Mouse (Mus musculus) gastrocnemius, postnatal 14 days (tissue): ENCODE data around the gene Hmg20b. TPM values are rescaled to one million over a fixed set of nuclear protein-coding genes. Genes with fewer than 3 reads are reported as not detected.

Source experiments
- DNase-seq: peaks from one replicate; pipeline ENCODE4 v3.0.0; 2021; ENCODE audit warnings: mixed read lengths
- intact Hi-C: fragments of 180-260 bp; cut with DNase I; formaldehyde crosslinking; loops from one replicate; pipeline ENCODE4 v1.15.1; 2025; ENCODE audit warnings: low total_unique reads
- long read RNA-seq, 2 experiments: library from polyadenylated mRNA; stranded (forward); transcript quantifications; one replicate each; pipeline ENCODE4 v2.0.0; 2021
- total RNA-seq, 2 experiments: library from RNA; stranded (reverse); gene quantifications; 2 replicates each; pipeline ENCODE4 v1.2.3; 2021

The Hmg20b gene
- total RNA-seq = 10 to 100 TPM; 24.3 to 25.8 TPM
- long read RNA-seq, experiment 1, transcript Hmg20b-202 (10 exons, 1,463 nt) = minor isoform, 5 of 25 reads
- long read RNA-seq, experiment 1, transcript Hmg20b-201 (9 exons, 1,621 nt) = major isoform, 7 of 25 reads
- long read RNA-seq, experiment 1, partial matches to known transcripts = 4 of 25 reads
- long read RNA-seq, experiment 1, other reads (novel, unspliced or antisense) = 5 of 25 reads
- long read RNA-seq, experiment 2, transcript Hmg20b-202 (10 exons, 1,463 nt) = minor isoform, 8 of 37 reads
- long read RNA-seq, experiment 2, transcript Hmg20b-201 (9 exons, 1,621 nt) = major isoform, 16 of 37 reads
- long read RNA-seq, experiment 2, partial matches to known transcripts = 3 of 37 reads
- long read RNA-seq, experiment 2, other reads (novel, unspliced or antisense) = 7 of 37 reads

DNA sequence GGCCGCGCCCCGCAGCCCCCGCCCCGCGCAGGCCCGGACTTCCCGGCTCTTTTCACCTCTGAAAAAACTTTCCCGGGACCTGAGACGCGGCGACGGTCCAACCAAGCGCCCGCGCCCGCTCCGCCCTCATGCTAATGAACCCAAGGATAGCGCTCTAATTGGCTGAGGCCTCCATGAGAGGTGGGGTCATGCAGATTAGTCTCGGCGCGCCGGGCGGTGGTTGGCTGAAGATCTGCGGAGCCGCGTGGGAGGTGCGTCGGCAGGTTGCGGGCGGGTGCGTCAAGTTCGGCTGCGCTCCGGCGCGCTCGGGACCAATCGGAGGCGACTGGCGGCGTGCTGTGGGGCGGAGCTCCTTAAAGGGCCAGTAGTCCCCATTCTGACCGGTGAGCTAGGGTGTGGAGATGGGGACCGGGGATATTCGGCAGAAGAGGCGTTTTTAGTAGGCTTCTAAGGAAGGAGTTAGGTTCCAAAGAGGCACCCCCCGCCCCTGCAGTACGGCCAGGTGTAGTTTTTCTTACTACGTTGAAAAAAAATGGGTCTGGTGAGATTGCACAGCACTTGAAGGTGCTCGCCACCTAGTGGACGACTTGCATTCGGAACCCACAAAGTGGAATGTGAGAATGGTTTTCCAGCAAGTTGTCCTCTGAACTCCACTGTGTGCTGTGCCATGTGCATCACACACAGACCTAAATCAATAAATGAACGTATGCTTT is at the start of gene Hmg20b:
TSS of gene Hmg20b (minus strand) at position 130 of the 713 bp plus-strand sequence.
- DNase-seq = peak; percentile 100
- intact Hi-C loops = loop anchor here (5.0 kb wide), 1 partner anchor 63 kb away; no protein-coding TSS in a partner anchor

DNA sequence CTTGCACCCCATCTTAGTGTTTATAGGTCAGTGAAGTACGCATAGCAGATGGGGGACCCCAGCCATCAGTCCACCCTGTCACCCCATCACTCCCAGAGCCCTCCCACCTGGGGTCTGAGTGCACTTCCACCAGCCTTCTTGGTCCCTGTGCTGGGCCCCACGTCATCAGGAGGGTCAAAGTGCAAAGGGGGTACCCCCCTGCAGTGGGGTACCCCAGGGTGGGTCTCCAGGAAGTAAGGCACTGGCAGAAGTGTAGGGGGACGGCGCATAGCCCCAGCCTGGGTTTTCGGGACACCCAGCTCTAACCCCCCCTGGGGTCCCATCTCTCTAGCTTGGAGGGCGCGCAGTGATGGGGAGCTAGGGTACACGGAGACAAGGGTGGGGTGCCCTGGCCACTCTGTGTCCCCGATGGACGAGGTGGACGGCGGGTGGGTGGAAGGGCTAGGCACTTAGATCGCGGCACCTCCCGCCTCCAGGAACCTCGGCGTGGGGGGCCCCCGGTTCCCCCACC is 49.6 kb upstream of the Hmg20b start:
- intact Hi-C loops = no loop called here
- DNase-seq = no peak

DNA sequence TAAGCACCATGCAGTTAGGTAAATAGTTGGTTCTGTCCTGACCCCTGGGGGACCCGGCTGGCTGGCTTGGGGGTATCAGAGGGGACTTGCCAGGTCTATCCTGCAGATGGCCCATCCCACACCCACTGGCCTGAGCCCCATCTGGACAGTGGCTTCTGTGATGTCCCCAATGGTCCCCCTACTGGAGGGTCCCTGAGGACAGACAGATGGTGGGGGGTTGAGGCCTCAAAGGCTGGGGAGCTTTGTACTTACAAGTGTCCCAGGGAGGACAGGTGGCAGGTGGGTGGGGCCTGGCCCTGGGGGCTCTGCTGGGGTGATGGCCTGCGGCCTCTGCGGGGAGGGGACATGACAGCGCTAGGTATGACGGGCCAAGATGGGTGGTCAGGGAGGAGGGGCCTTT is 49.0 kb upstream of the Hmg20b start:
- intact Hi-C loops = no loop called here
- no peak for DNase-seq

DNA sequence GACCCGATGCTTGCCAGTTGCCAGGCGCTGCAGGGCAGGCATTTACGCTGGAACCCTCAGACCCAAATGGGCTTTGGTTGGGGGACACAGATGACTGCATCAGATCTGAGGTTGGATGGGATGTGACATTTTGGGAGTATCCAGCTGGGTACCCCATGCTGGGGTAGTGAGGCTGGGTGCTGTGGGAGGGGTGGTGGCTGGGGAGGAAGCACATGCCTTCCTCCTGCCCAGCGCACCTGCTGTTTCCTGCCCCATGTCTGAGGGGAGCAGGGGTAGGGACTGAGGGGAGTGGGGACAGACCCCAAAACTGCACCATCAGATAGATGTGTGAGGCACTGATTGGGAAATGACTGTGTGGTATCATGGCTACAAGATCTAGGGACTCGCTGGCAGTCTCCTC is 46.5 kb upstream of the Hmg20b start:
- intact Hi-C loops = no loop called here
- no peak for DNase-seq

DNA sequence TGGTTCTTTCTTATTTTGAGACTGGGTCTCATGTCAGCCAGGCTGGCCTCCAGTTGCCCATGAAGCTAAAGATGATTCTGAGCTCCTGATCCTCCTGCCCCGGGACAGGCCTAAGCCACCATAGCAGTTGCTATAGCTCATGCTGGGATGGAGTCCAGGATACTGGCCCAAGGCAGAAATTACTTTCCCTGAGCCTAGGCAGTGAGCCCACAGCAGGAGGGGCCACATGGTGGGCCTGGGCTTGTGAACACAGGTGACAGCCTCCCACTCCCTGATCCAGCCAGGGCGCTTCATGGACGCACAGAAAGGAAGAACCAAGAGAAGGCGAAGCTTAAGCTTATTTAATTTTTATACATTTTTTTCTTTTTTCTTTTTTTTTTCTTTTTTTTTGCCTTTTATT is 45.6 kb upstream of the Hmg20b start:
- DNase-seq = no peak
- intact Hi-C loops = loop anchor here (2.0 kb wide), 1 partner anchor 47 kb away; no protein-coding TSS in a partner anchor

DNA sequence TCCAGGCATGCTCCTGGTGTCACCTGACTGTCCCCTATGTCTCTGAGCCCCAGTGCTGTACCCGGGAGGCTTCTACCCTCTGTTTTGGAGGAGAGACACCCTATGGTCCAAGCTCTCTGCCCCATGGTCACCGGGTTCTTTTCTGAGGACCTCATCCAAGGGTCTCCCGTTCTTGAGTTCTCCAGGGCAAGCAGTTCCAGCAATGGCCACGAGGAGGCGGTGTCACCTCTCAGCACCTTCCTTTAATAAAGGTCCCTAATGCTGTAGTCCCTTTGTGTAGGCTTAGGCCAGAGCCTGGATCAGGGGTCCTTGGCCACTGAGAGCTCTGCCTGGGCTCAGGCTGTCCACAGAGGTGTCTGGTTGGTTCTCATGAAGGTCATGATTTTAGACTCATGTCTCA is 44.8 kb upstream of the Hmg20b start:
- no peak for DNase-seq
- intact Hi-C loops = loop anchor here (2.0 kb wide), 1 partner anchor 48 kb away; no protein-coding TSS in a partner anchor

DNA sequence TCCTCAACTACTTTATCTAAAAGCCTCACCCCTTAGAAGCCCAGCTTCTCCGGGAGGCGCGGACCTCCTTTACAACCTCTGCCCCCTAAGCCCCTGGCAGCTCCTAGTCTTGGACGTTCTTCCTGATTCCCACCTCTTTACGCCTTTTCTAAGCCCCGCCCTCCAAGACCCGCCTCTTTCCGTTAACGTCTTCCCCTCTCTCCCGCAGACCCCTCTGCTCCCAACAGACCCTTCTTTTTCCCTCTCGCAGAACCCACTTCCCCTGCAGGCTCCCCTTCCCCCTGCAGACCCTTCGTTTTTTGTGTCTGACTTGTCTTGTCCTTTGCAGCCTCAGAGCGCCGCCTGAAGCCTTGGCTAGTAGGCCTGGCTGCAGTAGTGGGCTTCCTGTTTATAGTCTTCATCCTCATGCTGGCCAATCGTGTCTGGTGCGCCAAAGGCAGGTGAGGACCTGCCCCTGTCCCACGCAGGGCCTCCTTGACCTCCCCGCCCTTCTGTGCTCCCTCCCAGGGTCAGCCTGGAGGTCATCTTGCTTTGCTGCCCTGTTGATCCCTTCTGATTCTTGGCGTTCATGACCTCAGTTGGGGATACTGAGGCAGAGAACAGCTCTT is 43.3 kb upstream of the Hmg20b start:
- intact Hi-C loops = loop anchor here (2.0 kb wide), 1 partner anchor 49 kb away; no protein-coding TSS in a partner anchor
- DNase-seq = no peak

DNA sequence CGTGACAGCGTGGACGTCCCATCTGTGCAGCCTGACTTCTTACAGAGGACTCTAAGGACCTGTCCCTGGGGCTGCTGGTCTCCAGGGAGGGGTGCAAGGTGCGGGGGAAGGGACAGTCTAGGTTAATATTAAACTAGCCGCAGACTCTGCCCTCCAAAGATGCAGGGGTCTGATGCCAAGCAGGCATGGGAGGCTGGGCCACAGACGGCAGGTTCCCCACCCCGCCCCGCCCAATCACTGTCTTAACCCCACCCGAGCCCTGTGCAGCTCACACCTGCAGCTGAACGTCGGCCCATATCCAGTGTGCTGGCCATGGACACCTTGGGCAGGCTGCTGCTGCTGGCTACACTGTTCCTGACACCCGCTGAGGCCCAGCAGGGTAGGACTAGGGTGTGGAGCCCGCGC is 42.5 kb upstream of the Hmg20b start, which contains the start of gene Smim24:
TSS of gene Smim24 (plus strand) at position 271 of the 405 bp plus-strand sequence.
- no peak for DNase-seq
- intact Hi-C loops = no loop called here

DNA sequence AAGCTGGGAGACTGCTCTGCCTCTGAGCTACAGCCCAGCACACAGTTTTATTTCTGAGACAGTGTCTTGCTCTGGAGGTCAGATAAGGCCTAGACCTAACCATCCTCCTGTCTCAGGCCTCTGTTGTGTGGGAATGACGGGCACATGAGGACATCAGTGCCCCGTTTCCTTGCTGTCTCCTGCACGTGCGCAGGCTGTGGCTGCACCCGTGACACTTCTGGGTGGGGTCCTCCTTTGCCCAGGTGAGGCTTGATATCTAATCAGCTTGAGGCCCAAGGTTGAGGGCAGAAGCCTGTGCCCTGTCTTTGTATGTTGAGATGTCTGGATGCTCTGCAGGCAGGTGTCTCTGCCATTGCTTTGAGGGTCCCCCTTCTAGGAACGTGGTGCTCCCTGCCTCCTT is 42.0 kb upstream of the Hmg20b start:
- intact Hi-C loops = no loop called here
- no peak for DNase-seq

DNA sequence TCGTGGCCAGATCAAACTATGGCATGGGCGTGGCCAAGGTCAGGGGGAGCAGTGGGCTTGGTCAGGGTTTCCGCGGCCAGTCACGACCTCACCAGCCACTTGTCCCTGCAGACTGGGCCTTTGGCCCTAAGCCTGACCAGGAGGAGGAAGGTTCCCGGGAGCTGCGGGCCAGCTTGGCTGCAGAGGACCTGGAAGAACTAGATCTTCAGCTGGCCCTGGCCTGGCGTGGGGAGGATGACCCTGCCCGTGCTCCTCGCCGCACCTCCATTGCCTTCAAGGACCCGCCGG is 40.3 kb upstream of the Hmg20b start:
- intact Hi-C loops = no loop called here

DNA sequence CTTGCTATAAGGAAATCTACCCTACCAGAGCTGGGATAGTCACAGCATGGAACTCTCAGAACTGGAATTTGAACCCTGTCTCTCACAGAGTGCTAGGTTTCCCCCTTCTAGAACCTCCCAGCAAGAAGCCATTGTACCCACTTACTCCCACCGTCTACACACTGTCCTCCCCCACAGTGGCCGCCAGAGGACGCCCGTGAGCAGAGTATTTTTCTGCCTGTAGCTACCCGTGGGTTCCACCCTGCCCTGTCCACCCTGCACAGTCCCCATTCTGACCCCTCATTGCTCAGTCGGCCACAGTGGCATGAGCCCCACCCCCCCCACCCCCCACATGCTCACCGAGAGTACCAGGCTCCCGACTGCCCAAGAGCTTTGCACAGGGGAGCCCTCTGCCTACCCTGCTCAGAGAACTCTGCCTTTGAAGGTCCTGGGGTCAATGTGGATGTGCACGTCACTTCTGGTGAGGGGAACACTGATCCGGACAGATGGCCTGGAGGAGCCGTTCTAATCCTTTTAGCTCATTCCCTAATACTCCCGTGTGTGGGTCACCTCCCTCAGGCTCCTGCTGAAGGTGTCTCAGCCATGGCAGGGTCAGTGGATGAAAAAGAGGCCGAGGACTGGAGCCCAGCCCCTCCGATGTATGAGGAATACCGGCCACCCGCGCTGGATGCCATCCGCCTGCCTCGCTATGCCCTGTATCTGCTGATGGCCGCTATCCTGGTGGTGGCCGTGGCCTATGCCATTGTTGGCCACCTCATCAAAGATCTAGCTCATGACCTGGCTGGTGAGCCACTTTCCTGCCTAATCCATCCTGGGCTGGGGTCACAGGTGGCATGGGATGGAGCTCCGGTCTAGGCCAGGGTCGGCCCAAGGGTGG is 39.8 kb upstream of the Hmg20b start:
- intact Hi-C loops = loop anchor here (5.0 kb wide), 1 partner anchor 62 kb away; no protein-coding TSS in a partner anchor
- peak; percentile 79 for DNase-seq

More for the DNA sequence above, 40.3 kb upstream of the Hmg20b start:
- no peak for DNase-seq

DNA sequence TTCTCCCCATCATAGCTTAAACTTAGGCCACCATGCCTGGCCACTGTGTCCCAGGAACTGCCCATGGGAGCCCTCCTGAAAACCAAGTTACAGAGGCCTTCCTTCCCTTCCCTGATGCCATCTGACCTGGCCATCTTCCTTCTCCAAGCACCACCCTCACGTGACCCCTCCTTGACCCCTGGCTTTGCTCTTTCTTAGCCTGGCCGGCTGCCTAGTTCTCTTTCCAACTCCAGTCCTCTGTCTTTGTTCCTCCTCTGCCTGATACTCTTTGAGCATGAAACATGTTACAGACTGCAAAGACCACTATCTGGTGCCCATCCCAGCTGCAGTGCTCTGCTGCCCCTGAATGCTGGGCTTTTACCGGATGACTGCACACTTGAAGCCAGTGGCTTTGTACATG is 39.1 kb upstream of the Hmg20b start:
- intact Hi-C loops = loop anchor here (5.0 kb wide), 1 partner anchor 63 kb away; no protein-coding TSS in a partner anchor
- DNase-seq = no peak

DNA sequence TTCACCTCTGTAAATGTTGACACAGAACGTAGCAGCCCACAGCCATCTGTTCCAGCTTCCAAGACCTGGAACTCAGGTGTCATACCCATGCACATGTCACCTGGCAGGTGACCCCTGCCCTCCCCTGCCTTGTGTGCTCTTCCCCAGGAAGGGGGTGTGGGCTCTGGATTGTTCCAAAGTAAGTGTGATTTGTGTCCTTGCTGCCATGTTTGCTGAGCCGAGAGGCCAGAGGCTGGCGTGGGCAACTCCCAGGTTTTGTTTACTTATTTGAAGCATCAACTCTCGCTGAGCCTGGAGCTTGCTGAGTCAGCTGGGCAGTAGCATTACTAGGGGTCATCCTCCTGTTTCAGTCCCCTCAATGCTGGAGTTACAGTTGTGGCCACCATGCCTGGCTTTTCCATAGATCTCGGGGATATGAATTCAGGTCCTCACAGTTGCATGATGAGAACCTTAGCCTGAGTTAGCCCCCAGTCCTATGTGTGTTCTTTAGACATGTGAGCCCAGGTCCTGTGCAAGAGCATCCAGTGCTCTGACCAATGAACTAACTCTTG is 38.3 kb upstream of the Hmg20b start, which contains the start of gene Gm48552:
TSS of gene Gm48552 (plus strand) at position 501 of the 551 bp plus-strand sequence.
- no peak for DNase-seq
- intact Hi-C loops = loop anchor here (5.0 kb wide), 1 partner anchor 64 kb away; no protein-coding TSS in a partner anchor

DNA sequence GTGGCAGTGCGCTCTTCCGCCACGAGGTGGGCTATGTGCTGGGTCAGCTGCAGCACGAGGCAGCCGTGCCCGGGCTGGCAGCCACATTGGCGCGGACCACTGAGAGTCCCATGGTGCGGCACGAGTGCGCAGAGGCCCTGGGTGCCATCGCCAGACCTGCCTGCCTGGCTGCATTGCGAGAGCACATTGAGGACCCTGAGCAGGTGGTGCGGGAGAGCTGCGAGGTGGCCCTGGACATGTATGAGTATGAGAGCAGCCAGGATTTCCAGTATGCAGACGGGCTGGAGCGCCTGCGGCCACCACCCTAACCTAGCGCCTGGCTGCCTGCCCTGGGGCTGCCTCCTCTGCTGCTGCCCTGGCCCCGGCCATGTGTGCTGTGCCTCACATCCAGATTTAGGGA is 37.4 kb upstream of the Hmg20b start:
- intact Hi-C loops = loop anchor here (5.0 kb wide), 1 partner anchor 65 kb away; no protein-coding TSS in a partner anchor
- no peak for DNase-seq

DNA sequence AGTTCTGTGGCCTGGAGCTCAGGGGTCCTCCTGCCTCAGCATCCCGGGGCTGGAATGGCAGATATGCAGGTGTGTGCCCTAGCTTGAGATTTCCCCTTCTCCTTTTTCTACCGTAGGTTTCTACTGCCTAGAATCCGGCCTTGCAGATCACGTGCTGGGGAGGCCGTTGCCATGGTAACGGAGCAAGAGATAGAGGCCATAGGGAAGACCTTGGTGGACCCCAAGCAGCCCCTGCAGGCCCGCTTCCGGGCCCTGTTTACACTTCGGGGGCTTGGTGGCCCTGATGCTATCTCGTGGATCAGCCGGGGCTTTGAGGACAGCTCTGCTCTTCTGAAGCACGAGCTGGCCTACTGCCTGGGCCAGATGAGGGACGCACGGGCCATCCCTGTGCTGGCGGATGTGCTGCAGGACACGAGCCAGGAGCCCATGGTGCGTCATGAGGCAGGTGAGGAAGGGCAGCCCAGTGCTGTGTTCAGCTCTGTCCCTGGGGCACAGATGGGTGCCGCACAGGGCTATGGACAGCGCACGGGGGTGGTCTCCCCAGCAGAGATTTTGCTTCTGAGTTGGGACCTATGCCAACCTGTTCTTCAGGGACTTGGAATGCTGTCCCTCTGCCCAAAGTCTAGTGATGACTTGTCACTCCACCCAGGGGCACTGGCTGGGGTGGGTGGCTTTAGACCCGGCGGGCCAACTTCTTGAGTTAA is 35.5 kb upstream of the Hmg20b start:
- intact Hi-C loops = loop anchor here (5.0 kb wide), 1 partner anchor 67 kb away; no protein-coding TSS in a partner anchor

DNA sequence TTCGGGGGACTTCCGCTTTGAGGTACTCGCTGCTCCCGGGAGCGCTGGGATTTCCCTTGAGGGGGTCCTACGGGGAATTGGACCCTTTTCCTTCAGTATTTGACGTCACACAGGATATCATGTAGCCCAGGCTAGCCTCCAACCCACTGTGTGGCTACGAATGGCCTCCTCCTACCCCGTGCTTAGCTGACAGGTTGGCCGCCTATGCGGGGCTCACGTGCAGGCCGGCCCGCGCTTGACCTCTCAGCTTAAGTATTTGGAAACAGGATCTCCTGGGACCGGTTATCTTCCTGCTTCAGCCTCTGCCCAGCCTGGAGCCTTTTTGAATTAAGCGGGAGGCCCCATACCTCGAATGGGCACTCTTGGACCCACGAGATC is 34.3 kb upstream of the Hmg20b start:
- intact Hi-C loops = no loop called here
- DNase-seq = no peak

More for the DNA sequence above, 35.5 kb upstream of the Hmg20b start:
- no peak for DNase-seq

DNA sequence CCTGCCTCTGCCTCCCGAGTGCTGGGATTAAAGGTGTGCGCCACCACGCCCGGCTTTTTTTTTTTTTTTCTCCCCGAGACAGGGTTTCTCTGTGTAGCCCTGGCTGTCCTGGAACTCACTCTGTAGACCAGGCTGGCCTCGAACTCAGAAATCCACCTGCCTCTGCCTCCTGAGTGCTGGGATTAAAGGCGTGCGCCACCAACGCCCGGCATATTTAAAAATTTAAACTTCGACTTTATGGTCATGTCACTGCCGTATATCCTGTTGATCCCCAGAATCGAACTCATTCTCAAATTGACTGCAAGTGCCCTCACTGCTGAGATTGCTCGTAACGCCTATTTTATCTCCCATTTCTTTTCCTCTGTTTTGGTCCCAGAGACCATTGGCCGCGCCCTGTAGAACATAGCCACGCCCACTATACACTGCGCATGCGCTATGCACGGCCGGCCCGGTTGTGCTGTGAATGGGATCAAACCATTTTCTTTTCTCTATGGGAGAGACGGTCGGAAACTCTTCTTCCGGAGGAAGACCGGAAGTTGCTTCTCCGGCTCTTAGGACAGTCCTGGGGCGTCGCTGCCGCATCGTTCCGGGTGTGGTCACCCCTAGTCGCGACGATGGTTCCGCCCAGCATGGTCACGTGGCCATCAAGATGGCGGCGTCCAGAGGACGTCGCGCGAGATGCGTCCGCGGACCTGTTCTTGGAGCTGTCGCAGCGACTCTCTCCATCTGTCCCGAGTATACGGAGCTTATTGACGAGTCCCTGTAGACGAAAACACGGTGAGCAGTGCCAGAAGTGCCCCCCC is 33.7 kb upstream of the Hmg20b start, which contains the start of the genes Dohh and Gm48551:
TSS of gene Dohh (plus strand) at position 627 of the 803 bp plus-strand sequence.
TSS of gene Gm48551 (plus strand) at position 665 of the 803 bp plus-strand sequence.
- intact Hi-C loops = no loop called here

More for the DNA sequence above, 33.7 kb upstream of the Hmg20b start, which contains the start of the genes Dohh and Gm48551:
- DNase-seq = peak; percentile 99
